ENCODE assay signal across 11 mouse cellular contexts in the genomic region with DNA sequence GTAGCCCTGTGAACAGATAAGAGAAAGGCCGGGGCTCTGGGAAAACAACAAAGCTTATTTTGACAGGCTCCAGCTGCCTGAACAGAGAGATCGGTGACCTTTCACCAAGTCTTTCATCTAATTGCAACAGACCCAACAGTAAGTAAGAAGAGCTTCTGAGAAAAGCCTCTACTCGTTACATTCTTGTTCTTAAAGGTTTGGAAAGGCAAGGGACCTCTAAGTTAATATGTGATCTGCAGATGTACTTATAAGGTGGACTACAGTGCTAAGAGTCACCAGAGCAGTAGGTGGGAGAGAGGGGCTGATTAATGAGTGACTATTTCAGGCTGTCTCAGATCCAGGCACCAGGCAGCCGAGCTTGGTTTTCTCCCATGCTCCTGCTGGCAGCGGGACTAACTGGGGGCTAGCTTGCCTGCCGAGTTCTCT.
DNase-seq lines count a peak whose midpoint lies in the region; ATAC-seq and TF ChIP-seq lines count a peak whose summit lies in the region.
"Had no signal": no experiment of that assay in that cellular context is flagged by ENCODE, and none has a peak within 500 bp of the region (broad histone marks: within the 10 kb centered on the region; RNA-seq: fewer than 3 reads in every experiment).

No protein-coding gene starts in this region.

- no peaks in the 10 kb centered on the region for H3K9me3 ChIP-seq in intestine, embryonic 14.5 days (ENCODE audit: control insufficient read depth, low read length)
- H3K9me3 ChIP-seq in intestine, postnatal 0 days (ENCODE audit: control insufficient read depth) = no peaks in the 10 kb centered on the region
- H3K9me3 ChIP-seq in liver, embryonic 16.5 days (replicated peaks; ENCODE audit: control insufficient read depth, low read length) = no peaks in the 10 kb centered on the region
- H3K9me3 ChIP-seq: embryonic facial prominence, embryonic 13.5 days had no signal

- no peak overlapping the region for H3K4me3 ChIP-seq in intestine, embryonic 14.5 days (ENCODE audit: low read depth, low read length)
- no peak overlapping the region for H3K4me3 ChIP-seq in intestine, postnatal 0 days (ENCODE audit: low read depth, low read length)
- H3K4me3 ChIP-seq in liver, embryonic 16.5 days (ENCODE audit: low read depth, low read length) = no peak overlapping the region
- H3K4me3 ChIP-seq: embryonic facial prominence, embryonic 13.5 days had no signal

- H3K4me1 ChIP-seq in intestine, embryonic 14.5 days (replicated peaks; ENCODE audit: control insufficient read depth, insufficient read depth, low read length) = no peaks in the 10 kb centered on the region
- H3K4me1 ChIP-seq in intestine, postnatal 0 days (replicated peaks; ENCODE audit: control insufficient read depth, insufficient read depth, low read length) = no peaks in the 10 kb centered on the region
- no peaks in the 10 kb centered on the region for H3K4me1 ChIP-seq in liver, embryonic 16.5 days (ENCODE audit: control insufficient read depth, low read depth, low read length)
- H3K4me1 ChIP-seq: embryonic facial prominence, embryonic 13.5 days had no signal

- no peak overlapping the region for H3K9ac ChIP-seq in intestine, embryonic 14.5 days (ENCODE audit: low read length)
- H3K9ac ChIP-seq in intestine, postnatal 0 days (ENCODE audit: low read depth, low read length) = no peak overlapping the region
- H3K9ac ChIP-seq in liver, embryonic 16.5 days (ENCODE audit: low read depth, low read length) = no peak overlapping the region
- H3K9ac ChIP-seq: embryonic facial prominence, embryonic 13.5 days had no signal

- H3K36me3 ChIP-seq in intestine, embryonic 14.5 days (ENCODE audit: control insufficient read depth, insufficient read depth, low read length) = no peaks in the 10 kb centered on the region
- H3K36me3 ChIP-seq in intestine, postnatal 0 days (ENCODE audit: control insufficient read depth, insufficient read depth) = no peaks in the 10 kb centered on the region
- no peaks in the 10 kb centered on the region for H3K36me3 ChIP-seq in liver, embryonic 16.5 days (ENCODE audit: control insufficient read depth, insufficient read depth)
- H3K36me3 ChIP-seq: embryonic facial prominence, embryonic 13.5 days had no signal

- H3K4me2 ChIP-seq in intestine, embryonic 14.5 days (ENCODE audit: low read length) = no peak overlapping the region
- H3K4me2 ChIP-seq in intestine, postnatal 0 days (replicated peaks; ENCODE audit: low read depth) = no peak overlapping the region
- no peak overlapping the region for H3K4me2 ChIP-seq in liver, embryonic 16.5 days (ENCODE audit: low read depth, low read length)
- H3K4me2 ChIP-seq: embryonic facial prominence, embryonic 13.5 days had no signal

- DNase-seq in intestine, embryonic 14.5 days (ENCODE audit: low spot score) = no peak
- DNase-seq in embryo, embryonic 10.5 days (ENCODE audit: low spot score) = peak; percentile 52
- DNase-seq in kidney, adult 8-10 months = peak; percentile 49 to 73
- DNase-seq in frontal cortex, postnatal 25 days (ENCODE audit: low spot score in 2 of 2) = no peak
- DNase-seq in Muller cell, postnatal 12 days (ENCODE audit: inconsistent ontology term) = no peak
- DNase-seq: midbrain, embryonic 14.5 days had no signal

- no peak for ATAC-seq in intestine, embryonic 14.5 days (replicated peaks; ENCODE audit: low FRiP score, low TSS enrichment, low read depth)
- no peak for ATAC-seq in intestine, postnatal 0 days
- ATAC-seq in liver, embryonic 16.5 days (ENCODE audit: low read depth) = no peak
- ATAC-seq: activated CD4-positive, CD25-positive, alpha-beta regulatory T cell, adult 4 months; forebrain, embryonic 16.5 days had no signal

- peak overlapping the region; percentile 23 for H3K27ac ChIP-seq in intestine, embryonic 14.5 days (ENCODE audit: low read depth)
- no peak overlapping the region for H3K27ac ChIP-seq in intestine, postnatal 0 days (ENCODE audit: low read depth, low read length)
- H3K27ac ChIP-seq in liver, embryonic 16.5 days (ENCODE audit: low read length) = 0 out of 2 replicates have a peak overlapping the region, but pooled peaks have one; percentile 41
- H3K27ac ChIP-seq: embryonic facial prominence, embryonic 13.5 days had no signal

- no peak for TF ChIP-seq CTCF in intestine, postnatal 0 days (IDR thresholded peaks at IDR 0.05; ENCODE audit: low read depth)

- 12% methylated on average over 6 of the region's 6 CpGs for WGBS in intestine, embryonic 14.5 days
- 40% methylated on average over 6 of the region's 6 CpGs for WGBS in intestine, postnatal 0 days
- 21% methylated on average over 6 of the region's 6 CpGs for WGBS in liver, embryonic 16.5 days (ENCODE audit: insufficient replicate concordance)

- H3K27me3 ChIP-seq in intestine, embryonic 14.5 days (replicated peaks; ENCODE audit: control insufficient read depth, insufficient read depth, low read length) = no peaks in the 10 kb centered on the region
- no peaks in the 10 kb centered on the region for H3K27me3 ChIP-seq in intestine, postnatal 0 days (replicated peaks; ENCODE audit: control insufficient read depth, insufficient read depth, low read length)
- no peaks in the 10 kb centered on the region for H3K27me3 ChIP-seq in liver, embryonic 16.5 days (ENCODE audit: control insufficient read depth, insufficient read depth, low read depth, low read length)
- H3K27me3 ChIP-seq: embryonic facial prominence, embryonic 13.5 days had no signal

Comparison
In these comparisons a context has a peak if more than half of its experiments do, and no peak if none do; other contexts are left out.
1. DNase-seq: peak in embryo, embryonic 10.5 days (single experiment) and kidney, adult 8-10 months (2 of 2); none in intestine, embryonic 14.5 days (single experiment), frontal cortex, postnatal 25 days (0 of 2) and Muller cell, postnatal 12 days (single experiment).